Mouse (Mus musculus) liver, embryonic 14.5 days (tissue): ENCODE measurements around the gene Uox. TPM values are rescaled to one million over a fixed set of nuclear protein-coding genes. Genes with fewer than 3 reads are reported as not detected.

Experiments
- ATAC-seq: fragments of 200-750 bp; cut with Nextera tagmentation; 2 replicates; pipeline ENCODE4 v1.8.0; 2017; ENCODE audit warnings: moderate number of reproducible peaks, mild to moderate bottlenecking, moderate library complexity; ENCODE audit not compliant: insufficient read depth
- DNase-seq, 3 experiments: peaks; one replicate each; pipeline ENCODE4 v3.0.0-alpha.2; 2012 to 2013; ENCODE audit warnings: low read depth in 3 of 3, low spot score in 3 of 3
- H3K27ac ChIP-seq: fragments of 300-500 bp; sonication (generic); 2 replicates; pipeline ENCODE4 v1.5.1; 2014; ENCODE audit warnings: moderate library complexity, mild to moderate bottlenecking, control low read depth, inconsistent platforms
- H3K27me3 ChIP-seq: fragments of 300-500 bp; sonication (generic); 2 replicates; pipeline ENCODE4 v1.6.1; 2014; ENCODE audit warnings: mild to moderate bottlenecking, low read length, moderate library complexity; ENCODE audit not compliant: control insufficient read depth, insufficient read depth
- H3K36me3 ChIP-seq: fragments of 300-500 bp; sonication (generic); replicated peaks from 2 replicates; pipeline ENCODE4 v1.6.1; 2014; ENCODE audit warnings: low read depth; ENCODE audit not compliant: control insufficient read depth, insufficient read depth
- H3K4me1 ChIP-seq, 2 experiments: fragments of 200-500 bp in 1 of 2; fragments of 300-500 bp in 1 of 2; sonication (generic) in 1 of 2; replicated peaks; 2 replicates each; pipeline ENCODE4 v1.6.1; 2012 to 2014; ENCODE audit warnings: antibody characterized with exemption in 1 of 2, inconsistent platforms in 1 of 2, low read length in 1 of 2; ENCODE audit not compliant: control insufficient read depth in 2 of 2, insufficient read depth in 2 of 2
- H3K4me2 ChIP-seq: fragments of 300-500 bp; sonication (generic); 2 replicates; pipeline ENCODE4 v1.6.1; 2014; ENCODE audit warnings: low read depth, mild to moderate bottlenecking, control low read depth, moderate library complexity
- H3K4me3 ChIP-seq, 2 experiments: fragments of 200-500 bp in 1 of 2; fragments of 300-500 bp in 1 of 2; sonication (generic) in 1 of 2; 2 replicates each; pipeline ENCODE4 v1.5.1; 2012 to 2014; ENCODE audit warnings: low read depth in 2 of 2, low read length in 2 of 2, mild to moderate bottlenecking in 2 of 2, control low read depth in 1 of 2, inconsistent platforms in 1 of 2, moderate library complexity in 1 of 2; ENCODE audit not compliant: insufficient read depth in 1 of 2
- H3K9ac ChIP-seq: fragments of 300-500 bp; sonication (generic); replicated peaks from 2 replicates; pipeline ENCODE4 v1.6.1; 2014; ENCODE audit warnings: mild to moderate bottlenecking, control low read depth, moderate library complexity
- H3K9me3 ChIP-seq: fragments of 300-500 bp; sonication (generic); 2 replicates; pipeline ENCODE4 v1.6.1; 2016; ENCODE audit warnings: low read length, mixed read lengths; ENCODE audit not compliant: control insufficient read depth
- CTCF ChIP-seq: IDR thresholded peaks from 2 replicates; pipeline ENCODE4 v1.5.1; 2016; ENCODE audit warnings: antibody characterized with exemption, low read depth, control low read depth
- EP300 ChIP-seq: IDR thresholded peaks from 2 replicates; pipeline ENCODE4 v1.6.1; 2016; ENCODE audit warnings: antibody characterized with exemption, low read depth
- WGBS: fragments of 180-500 bp; shearing (Covaris S2); extraction: QIAGEN DNeasy Blood & Tissue Kit; methylation state at CpG from one replicate; pipeline ENCODE4 v1.1.7; 2014; ENCODE audit not compliant: insufficient replicate concordance; 5-methylcytosine and 5-hydroxymethylcytosine counted together
- polyA plus RNA-seq, 2 experiments: library from polyadenylated mRNA; depleted of rRNA in 1 of 2; stranded (reverse) in 1 of 2; unstranded in 1 of 2; fragments of >200 nt; fragmentation: Nextera tagmentation in 1 of 2; extraction: Ambion mirVana in 1 of 2; gene quantifications; 2 replicates each; pipeline versions ENCODE4 v1.2.1 to v1.2.3; 2012 to 2014

The Uox gene
- polyA plus RNA-seq, 2 experiments = 4.3 to 6.4 TPM

GRCm38 (mm10) chr3:146681696-146682095 is 111.5 kb downstream of the Uox start:
- Histone ChIP-seq H3K4me2 (no peak overlapping the region), H3K4me3 (no peak overlapping the region), H3K9me3 (no peaks in the 10 kb centered on the region), H3K27ac (no peak overlapping the region), H3K9ac (no peak overlapping the region), H3K27me3 (peaks cover 17% of the 10 kb centered on the region), H3K4me1 (peaks cover 0 to 11% of the 10 kb centered on the region in 2 experiments; a peak in 2 of 4 replicates), H3K36me3 (no peaks in the 10 kb centered on the region)
- DNase-seq (no peak), ATAC-seq (no peak)
- TF ChIP-seq EP300 (no peak), CTCF (no peak)
- WGBS = 68% methylated on average over 8 of the region's 8 CpGs

Other genes starting within 250 kb of the Uox start
- 22.7 and 34.9 TPM in 2 replicates for gene Ssx2ip, start 165.8 kb upstream of the Uox start, polyA plus RNA-seq (2012; rRNA removed)
- 96.2 and 118 TPM in 2 replicates for gene Ssx2ip, start 165.8 kb upstream of the Uox start, polyA plus RNA-seq (2014; fragmentation: Nextera tagmentation; extraction: Ambion mirVana)
- gene Ctbs, start 120.6 kb upstream of the Uox start, polyA plus RNA-seq (2012; rRNA removed) = 1.3 and 1.7 TPM in 2 replicates
- gene Ctbs, start 120.6 kb upstream of the Uox start, polyA plus RNA-seq (2014; fragmentation: Nextera tagmentation; extraction: Ambion mirVana) = 5.2 and 5.4 TPM in 2 replicates
- 0.30 and 0.93 TPM in 2 replicates for gene Spata1, start 70.7 kb upstream of the Uox start, polyA plus RNA-seq (2012; rRNA removed)
- 0.32 and 0.65 TPM in 2 replicates for gene Spata1, start 70.7 kb upstream of the Uox start, polyA plus RNA-seq (2014; fragmentation: Nextera tagmentation; extraction: Ambion mirVana)
- gene Gng5, start 70.6 kb upstream of the Uox start, polyA plus RNA-seq (2012; rRNA removed) = 115 and 136 TPM in 2 replicates
- 559 and 595 TPM in 2 replicates for gene Gng5, start 70.6 kb upstream of the Uox start, polyA plus RNA-seq (2014; fragmentation: Nextera tagmentation; extraction: Ambion mirVana)
- 13.5 and 20.6 TPM in 2 replicates for gene Rpf1, start 49.0 kb upstream of the Uox start, polyA plus RNA-seq (2012; rRNA removed)
- 32.4 and 32.7 TPM in 2 replicates for gene Rpf1, start 49.0 kb upstream of the Uox start, polyA plus RNA-seq (2014; fragmentation: Nextera tagmentation; extraction: Ambion mirVana)
- 0.45 and 0.52 TPM in 2 replicates for gene Dnase2b, start 45.2 kb downstream of the Uox start, polyA plus RNA-seq (2012; rRNA removed)
- 1.4 TPM in 2 replicates for gene Dnase2b, start 45.2 kb downstream of the Uox start, polyA plus RNA-seq (2014; fragmentation: Nextera tagmentation; extraction: Ambion mirVana)
- gene 4930503B20Rik, start 80.9 kb downstream of the Uox start, polyA plus RNA-seq (2012; rRNA removed) = not detected in 2 replicates
- not detected in 2 replicates for gene 4930503B20Rik, start 80.9 kb downstream of the Uox start, polyA plus RNA-seq (2014; fragmentation: Nextera tagmentation; extraction: Ambion mirVana)
- gene Samd13, start 115.2 kb downstream of the Uox start, polyA plus RNA-seq (2012; rRNA removed) = 0.06 and 0.27 TPM in 2 replicates
- gene Samd13, start 115.2 kb downstream of the Uox start, polyA plus RNA-seq (2014; fragmentation: Nextera tagmentation; extraction: Ambion mirVana) = 0.15 TPM in 1 of 2 replicates, not detected in the other
- 4.8 and 6.1 TPM in 2 replicates for gene Prkacb, start 242.6 kb downstream of the Uox start, polyA plus RNA-seq (2012; rRNA removed)
- gene Prkacb, start 242.6 kb downstream of the Uox start, polyA plus RNA-seq (2014; fragmentation: Nextera tagmentation; extraction: Ambion mirVana) = 10.9 and 12.5 TPM in 2 replicates